9 mouse cellular contexts compared by ENCODE assay signal in the genomic region with DNA sequence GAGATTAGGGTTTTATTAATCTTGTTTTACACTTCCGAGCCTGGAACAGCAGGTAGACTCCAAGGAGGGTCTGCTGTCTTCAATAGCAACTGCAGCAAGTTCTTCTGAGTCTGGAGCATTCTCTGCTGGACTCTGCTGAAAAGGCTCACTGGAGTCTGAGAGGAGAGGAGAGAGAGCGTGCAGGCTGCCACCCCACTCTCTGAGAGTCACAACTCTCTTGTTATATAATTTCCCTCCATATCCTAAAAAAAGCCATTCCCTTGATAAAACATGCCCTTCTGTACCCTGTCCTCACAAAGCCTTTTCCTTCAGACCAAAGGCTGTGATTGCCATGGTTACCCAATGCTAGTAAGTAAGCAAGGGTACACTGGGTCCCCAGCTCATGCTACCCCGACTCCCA.
"Had no signal": no experiment of that assay in that cellular context is flagged by ENCODE, and none has a peak within 500 bp of the region (broad histone marks: within the 10 kb centered on the region; RNA-seq: fewer than 3 reads in every experiment).

No protein-coding gene starts in this region.

- DNase-seq: lung, adult 18-20 months; lung, embryonic 14.5 days; lung, postnatal 10 days; lung, postnatal 4 days; thymus, adult 2 months; thymus, postnatal 25 days; thymus, postnatal 4 days had no signal

- ATAC-seq: midbrain, embryonic 13.5 days; midbrain, embryonic 15.5 days had no signal
